Mouse (Mus musculus) heart, embryonic 16.5 days (tissue): ENCODE results near the gene E2f1. TPM values are rescaled to one million over a fixed set of nuclear protein-coding genes. Genes with fewer than 3 reads are reported as not detected.

ENCODE experiments used
- polyA plus RNA-seq: library from polyadenylated mRNA; unstranded; fragments of >200 nt; fragmentation: Nextera tagmentation; extraction: Ambion mirVana; gene quantifications from 2 replicates; pipeline ENCODE4 v1.2.1, GENCODE M21; 2015

E2f1 gene
- polyA plus RNA-seq, 1 experiment from 2014 or later, result 18.9 TPM

Other genes starting within 250 kb of the E2f1 start
- 15.4 and 20.0 TPM in 2 replicates for gene Cdk5rap1, start 196.9 kb downstream of the E2f1 start, polyA plus RNA-seq
- 57.8 and 61.8 TPM in 2 replicates for gene Snta1, start 161.8 kb downstream of the E2f1 start, polyA plus RNA-seq
- 28.5 and 29.7 TPM in 2 replicates for gene Cbfa2t2, start 133.4 kb downstream of the E2f1 start, polyA plus RNA-seq
- gene 1700003F12Rik, start 22.8 kb downstream of the E2f1 start, polyA plus RNA-seq, result 0.67 and 0.71 TPM in 2 replicates
- gene Actl10, start 18.1 kb downstream of the E2f1 start, polyA plus RNA-seq, result 0.16 and 0.19 TPM in 2 replicates
- gene Necab3, start 11.0 kb downstream of the E2f1 start, polyA plus RNA-seq, result 1.7 and 2.8 TPM in 2 replicates
- gene Pxmp4, start 33.8 kb upstream of the E2f1 start, polyA plus RNA-seq, result 28.2 and 29.5 TPM in 2 replicates
- 0.45 and 0.74 TPM in 2 replicates for gene Zfp341, start 43.4 kb upstream of the E2f1 start, polyA plus RNA-seq
- gene 4930519P11Rik, start 43.5 kb upstream of the E2f1 start, polyA plus RNA-seq, result not detected in 2 replicates
- 22.5 and 23.0 TPM in 2 replicates for gene Chmp4b, start 81.8 kb upstream of the E2f1 start, polyA plus RNA-seq
- not detected in 2 replicates for gene Gm14214, start 200.1 kb upstream of the E2f1 start, polyA plus RNA-seq
- gene Raly, start 221.2 kb upstream of the E2f1 start, polyA plus RNA-seq, result 29.0 and 36.6 TPM in 2 replicates
- 0.65 and 0.93 TPM in 2 replicates for gene a, start 221.5 kb upstream of the E2f1 start, polyA plus RNA-seq